Mouse (Mus musculus): ENCODE data around the gene Arhgef38.

DNA sequence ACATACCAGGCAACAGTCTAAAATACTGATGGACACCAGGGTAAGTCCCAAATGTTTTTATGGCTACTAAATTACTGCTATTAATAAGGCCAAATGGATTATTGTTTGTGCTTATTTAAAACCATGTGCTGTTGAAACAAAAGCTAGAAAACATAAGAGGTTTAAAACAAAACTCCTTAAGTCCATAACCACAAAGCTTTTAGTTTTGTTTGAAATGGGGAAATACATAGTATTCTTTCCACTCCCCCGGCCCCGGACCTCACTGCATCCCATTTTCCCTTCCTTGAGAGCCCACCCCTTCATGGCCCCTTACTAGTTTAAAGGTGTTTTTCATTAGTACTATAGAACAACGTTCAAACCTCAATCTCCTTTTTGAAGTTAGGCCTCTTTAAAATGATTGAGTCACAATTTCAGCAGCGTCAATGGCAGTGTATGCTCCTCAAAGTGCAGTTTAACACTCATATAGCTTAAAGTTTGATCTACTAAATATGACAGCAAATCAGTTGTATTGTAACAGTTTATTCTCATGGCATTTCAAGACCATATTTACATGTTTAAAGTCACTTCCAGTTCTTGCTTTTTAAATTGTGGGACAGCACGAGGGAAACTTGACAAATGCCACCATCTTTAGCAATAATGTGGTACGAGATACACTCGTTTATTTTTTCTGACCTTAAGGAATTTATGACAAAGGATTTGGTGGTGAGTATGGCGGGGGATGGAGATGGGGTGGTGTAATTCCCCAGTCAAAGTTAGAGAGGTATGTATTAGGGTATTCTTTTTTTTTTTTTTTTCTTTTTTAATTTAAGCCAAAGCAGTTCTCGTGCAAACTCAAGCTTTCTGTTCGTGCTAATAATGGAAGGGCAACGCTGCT lies 144.3 kb downstream of the Arhgef38 start:
- no peak for TF ChIP-seq CTCF (IDR thresholded peaks at IDR 0.05; ENCODE audit: insufficient read depth, low read length)
- no peak for TF ChIP-seq POLR2A (IDR thresholded peaks at IDR 0.05; ENCODE audit: borderline replicate concordance, extremely low read depth, low read depth, low read length)
